Mouse (Mus musculus) hindlimb bud, embryonic 11.5 days (tissue): Measurements from ENCODE around the gene Siah1b.

Experiments
- DNase-seq: peaks from one replicate; pipeline ENCODE4 v3.0.0-alpha.2; 2012; ENCODE audit warnings: low read depth, low spot score; ENCODE audit errors: extremely low spot score

The Siah1b gene

GRCm38 (mm10) chrX:164076040-164076775 lies at the start of gene Siah1b:
Siah1b (minus strand) TSS chrX:164076493.
- DNase-seq: peak; percentile 70

- DNase-seq: no peak
Observed at GRCm38 (mm10) chrX:164123942-164124341, 47.6 kb upstream of the Siah1b start.

GRCm38 (mm10) chrX:164113744-164114143 lies 37.5 kb upstream of the Siah1b start:
- no peak for DNase-seq

- no peak for DNase-seq
Observed at GRCm38 (mm10) chrX:164111146-164111545, 34.9 kb upstream of the Siah1b start.

DNA sequence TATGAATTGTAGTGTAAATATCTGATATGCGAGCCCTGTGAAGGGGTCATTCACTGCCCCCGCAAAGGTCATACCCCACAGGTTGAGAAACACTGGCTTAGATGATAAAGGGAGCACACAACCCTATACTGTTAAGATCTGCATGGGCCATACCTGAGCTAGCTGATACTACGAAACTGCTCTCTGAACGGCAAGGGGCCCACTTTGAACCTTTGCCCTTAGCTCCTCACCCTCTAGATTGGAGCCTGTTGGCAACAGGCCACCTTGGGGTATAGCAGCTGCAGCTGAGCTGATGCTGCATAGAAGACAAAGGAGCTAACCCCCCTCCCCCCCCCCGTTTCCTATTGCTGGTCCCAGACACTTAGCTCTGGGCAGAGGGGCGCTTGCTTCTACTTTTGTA lies 26.4 kb upstream of the Siah1b start:
- no peak for DNase-seq

DNA sequence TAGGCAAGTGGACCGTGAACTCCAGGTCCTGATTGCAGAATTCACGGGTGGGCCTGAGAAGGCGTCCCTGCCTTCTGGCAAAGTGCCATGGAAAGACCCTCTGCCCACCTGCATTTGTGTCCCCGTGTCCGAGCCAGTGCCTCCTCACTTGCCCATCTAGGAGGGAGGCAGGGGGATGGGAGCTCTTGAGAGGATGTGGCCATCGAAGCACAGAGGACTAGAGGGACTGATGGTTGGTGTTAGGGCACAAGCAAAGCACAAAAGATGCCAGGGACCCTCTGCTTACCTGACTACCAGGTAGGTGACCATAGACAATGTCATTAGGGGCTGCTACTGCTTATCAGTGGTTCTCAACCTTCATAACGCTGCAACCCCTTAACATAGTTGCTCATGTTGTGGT lies 25.9 kb upstream of the Siah1b start:
- no peak for DNase-seq

DNA sequence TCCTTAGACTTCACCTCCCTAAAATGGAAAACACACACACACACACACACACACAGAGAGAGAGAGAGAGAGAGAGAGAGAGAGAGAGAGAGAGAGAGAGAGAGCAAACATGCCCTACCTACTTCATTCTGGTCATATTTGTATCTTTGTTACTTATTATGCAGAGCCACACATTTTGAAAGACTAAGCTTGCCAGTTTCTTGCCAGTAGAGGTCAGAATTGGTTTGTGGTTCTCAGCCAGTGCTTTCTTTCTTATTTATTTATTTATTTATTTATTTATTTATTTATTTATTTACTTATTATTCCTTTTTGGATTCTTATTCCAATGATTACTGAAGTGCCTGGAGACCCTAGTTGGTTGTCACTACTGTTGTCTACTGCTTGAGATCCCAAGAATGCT lies 25.2 kb upstream of the Siah1b start:
- no peak for DNase-seq

DNA sequence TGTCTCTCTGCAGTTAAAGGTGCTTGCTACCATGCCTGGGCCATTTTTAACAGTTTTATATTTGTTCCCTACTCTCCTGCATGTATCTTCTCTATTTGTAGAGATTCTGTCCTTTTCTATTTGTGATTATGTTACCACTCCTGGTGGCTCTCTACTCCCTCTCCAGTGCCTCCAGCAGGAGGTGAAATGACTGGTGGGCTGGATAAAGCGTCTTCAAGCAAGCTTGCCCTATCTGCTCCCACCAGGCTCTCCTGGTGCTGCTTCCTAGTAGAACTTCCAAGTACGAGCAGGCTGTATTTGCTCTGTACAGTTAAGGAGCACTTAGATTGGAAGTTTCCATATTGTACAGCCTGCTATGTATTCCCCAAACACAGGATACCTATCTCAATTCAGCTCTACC lies 19.5 kb upstream of the Siah1b start:
- DNase-seq: no peak

DNA sequence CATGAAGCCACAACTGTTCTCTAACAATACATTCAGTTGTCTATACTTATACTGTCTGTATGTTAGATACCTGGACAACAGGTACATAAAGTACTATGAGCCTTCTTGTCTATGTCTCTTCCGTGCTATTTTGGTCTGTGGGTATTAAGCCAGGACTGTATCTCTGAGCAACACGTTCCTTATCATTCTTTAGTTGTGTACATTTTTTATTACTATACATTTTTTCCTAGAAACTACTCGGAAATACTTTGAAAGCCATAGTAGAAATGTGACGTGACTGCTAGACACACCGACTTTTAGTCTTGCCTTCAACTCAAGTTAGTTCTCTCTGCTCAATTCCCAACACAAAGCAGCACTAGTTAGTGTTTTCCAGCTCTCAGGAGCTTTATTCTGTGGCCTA lies 17.1 kb upstream of the Siah1b start:
- DNase-seq: no peak

DNA sequence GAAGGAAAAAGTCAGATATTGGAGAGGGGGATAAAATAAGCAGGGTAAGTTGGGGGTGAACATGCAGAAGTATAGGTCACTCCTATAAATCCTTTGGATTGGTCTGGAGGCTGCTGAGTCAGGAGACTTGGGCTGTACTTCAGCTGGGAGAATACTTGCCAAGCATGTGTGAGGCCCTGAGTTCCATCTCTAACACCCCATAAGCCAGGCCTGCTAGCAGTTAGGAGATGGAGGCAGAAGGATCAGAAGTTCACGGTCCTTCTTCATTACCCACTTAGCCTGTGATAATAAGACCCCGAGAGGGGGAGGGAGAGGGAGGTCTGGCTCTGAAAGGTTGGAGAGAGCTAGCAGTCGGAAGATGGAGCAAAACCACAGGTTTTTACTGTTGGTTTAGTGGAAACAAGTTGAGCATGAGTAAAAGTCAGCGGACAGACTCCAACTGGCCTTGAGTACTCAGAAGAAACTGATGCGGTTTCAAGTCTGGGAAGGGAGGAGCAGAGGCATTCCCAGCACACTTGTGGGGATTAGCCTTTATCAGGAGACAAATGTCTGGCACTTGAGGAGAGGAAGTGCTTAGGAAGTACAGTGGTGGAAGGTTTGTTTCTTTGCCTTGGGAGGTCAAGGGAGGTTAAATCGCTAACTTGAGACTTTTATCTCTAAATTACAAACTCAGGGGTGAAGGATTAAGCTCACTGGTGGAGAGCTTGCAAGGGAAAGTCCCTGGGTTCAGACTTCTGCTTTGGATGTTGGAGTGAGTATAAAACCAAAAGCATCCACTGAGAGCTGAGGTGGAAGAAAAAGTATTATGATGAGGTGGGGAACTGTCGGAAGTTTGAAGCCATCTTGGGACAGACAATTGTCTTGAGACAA lies 16.2 kb upstream of the Siah1b start:
- no peak for DNase-seq

DNA sequence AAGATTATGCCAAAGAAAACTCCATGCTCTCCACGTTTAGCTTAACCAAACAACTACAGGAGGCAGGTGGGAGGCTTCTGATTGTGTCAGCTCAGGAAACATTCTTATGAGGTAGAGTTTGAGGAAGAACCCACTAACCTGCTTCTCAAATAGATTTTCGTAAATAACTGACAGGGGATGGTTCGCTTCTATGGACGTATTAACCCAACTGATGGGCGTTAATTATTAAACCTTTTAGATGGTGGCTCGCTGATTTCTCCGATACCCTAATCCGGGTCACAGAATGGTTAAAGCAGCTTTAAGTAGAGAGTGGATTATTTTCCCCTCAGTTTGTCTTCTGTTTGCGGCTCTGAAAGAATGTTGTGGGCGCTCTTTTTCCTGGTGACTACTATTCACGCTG lies 13.6 kb upstream of the Siah1b start:
- no peak for DNase-seq

GRCm38 (mm10) chrX:164088582-164088981 lies 12.3 kb upstream of the Siah1b start, which contains the start of gene Cltrn:
Cltrn (plus strand) TSS chrX:164088830.
- DNase-seq: no peak

DNA sequence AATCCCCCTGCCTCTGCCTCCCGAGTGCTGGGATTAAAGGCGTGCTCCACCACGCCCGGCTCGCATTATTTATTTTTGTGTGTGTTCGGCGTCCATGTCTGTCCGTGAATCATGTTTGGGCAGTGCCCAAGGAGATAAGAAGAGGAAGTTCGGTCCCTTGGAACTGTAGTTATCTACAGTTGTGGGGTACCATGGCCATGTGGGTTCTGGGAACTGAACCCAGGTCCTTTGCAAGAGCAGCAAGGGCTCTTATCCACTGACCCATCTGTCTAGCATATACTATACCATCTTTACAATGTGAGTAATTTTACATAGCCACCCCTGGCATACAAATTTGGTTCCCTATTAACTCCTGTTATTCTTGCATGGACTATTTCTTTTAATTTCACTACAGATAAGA lies 5.7 kb upstream of the Siah1b start:
- no peak for DNase-seq

- DNase-seq: no peak
Observed at GRCm38 (mm10) chrX:164068968-164069367, 7.3 kb downstream of the Siah1b start.

GRCm38 (mm10) chrX:164066185-164066584 lies 10.1 kb downstream of the Siah1b start:
- DNase-seq: peak; percentile 39

GRCm38 (mm10) chrX:164059070-164059469 lies 17.2 kb downstream of the Siah1b start:
- no peak for DNase-seq

DNA sequence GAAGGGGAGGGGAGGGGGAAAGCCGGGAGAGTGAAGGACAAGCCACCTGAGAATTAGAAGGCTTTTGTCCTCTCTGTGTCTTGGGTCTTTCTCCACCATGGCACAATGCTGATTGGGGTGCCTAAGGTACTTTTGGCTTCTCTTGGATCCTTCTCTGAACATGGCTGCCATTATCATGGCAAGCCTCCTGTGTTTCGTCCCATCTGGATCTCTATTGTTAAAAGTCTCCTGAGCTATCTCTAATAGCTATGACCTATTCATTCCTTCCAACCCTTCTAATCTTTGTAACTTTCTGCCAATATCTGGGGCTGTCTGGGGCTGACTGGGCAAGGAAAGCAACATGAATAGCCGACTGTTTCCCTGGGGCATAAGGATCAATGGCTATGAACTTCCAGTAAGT lies 17.8 kb downstream of the Siah1b start:
- DNase-seq: no peak

- DNase-seq: no peak
Observed at GRCm38 (mm10) chrX:164055726-164056125, 20.6 kb downstream of the Siah1b start.

DNA sequence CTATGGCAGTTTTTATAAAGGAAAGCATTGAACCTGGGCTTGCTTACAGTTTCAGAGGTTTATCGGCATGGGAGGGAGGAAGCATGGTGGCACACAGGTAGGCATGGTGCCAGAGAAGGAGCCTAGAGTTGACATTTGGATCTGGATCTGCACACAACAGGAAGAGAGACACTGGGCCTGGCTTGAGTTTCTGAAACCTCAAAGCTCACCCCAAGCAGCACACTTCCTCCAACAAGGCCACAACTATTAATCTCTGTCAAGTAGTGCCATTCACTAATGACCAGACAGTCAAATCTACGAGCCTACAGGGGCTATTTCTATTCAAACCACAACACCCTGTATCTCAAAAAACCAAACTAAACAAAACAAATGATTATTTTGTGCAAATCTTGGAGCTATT lies 29.6 kb downstream of the Siah1b start:
- no peak for DNase-seq

DNA sequence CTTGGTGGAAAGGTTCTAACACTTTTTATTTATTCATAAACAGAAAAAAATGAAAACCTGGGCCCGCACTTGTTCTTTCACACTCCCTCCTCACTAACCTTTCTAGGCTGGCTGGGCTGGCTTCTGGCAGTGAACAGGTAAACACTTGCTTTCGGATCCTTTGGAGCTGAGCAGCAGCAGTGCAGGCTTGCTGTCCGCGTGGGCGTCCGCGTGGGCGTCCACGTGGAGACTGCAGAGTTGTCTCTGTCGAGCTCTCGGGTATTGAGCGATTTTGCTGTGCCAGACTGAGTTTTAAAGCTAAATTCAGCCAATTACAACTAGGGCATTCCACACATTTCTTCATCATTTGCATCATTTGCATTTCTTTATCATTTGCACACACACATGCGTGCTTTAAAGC lies 34.2 kb downstream of the Siah1b start:
- no peak for DNase-seq

DNA sequence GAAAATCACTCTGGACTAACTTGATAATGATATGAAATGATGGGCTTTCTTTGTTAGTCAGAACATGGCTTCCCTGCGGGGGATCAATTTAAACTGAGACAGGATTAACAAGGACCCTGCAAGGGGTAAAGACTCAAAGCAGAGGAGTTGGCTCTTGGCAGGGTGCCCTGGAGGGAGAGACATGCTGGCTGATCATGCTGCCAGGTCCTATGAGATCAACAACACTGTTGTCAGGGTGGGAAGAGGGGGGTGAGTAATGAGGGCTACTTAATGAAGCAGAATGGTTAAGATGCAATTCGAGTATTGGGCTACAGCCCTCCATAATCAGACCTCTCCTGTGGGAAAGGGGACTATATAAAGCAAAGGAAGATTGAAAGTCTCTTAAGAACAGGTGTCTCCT lies 37.4 kb downstream of the Siah1b start:
- DNase-seq: no peak

- DNase-seq: no peak
Observed at GRCm38 (mm10) chrX:164035931-164036330, 40.4 kb downstream of the Siah1b start.
